Mouse (Mus musculus) thymus, adult 2 months (tissue): ENCODE data around the gene Hdgfl3.

Experiments used
- CTCF ChIP-seq: fragments of 200-500 bp; IDR thresholded peaks from 2 replicates; pipeline ENCODE4 v1.5.1; 2012; ENCODE audit warnings: mild to moderate bottlenecking, control low read depth, low read length, moderate library complexity, borderline replicate concordance; ENCODE audit not compliant: control insufficient read depth, poor library complexity, insufficient read depth; ENCODE audit errors: extremely low read depth
- POLR2A ChIP-seq: fragments of 200-500 bp; IDR thresholded peaks from 2 replicates; pipeline ENCODE4 v1.6.1; 2012; ENCODE audit warnings: mild to moderate bottlenecking, low read length, control low read depth, moderate library complexity; ENCODE audit not compliant: control insufficient read depth, poor library complexity, insufficient read depth; ENCODE audit errors: extremely low read depth

DNA sequence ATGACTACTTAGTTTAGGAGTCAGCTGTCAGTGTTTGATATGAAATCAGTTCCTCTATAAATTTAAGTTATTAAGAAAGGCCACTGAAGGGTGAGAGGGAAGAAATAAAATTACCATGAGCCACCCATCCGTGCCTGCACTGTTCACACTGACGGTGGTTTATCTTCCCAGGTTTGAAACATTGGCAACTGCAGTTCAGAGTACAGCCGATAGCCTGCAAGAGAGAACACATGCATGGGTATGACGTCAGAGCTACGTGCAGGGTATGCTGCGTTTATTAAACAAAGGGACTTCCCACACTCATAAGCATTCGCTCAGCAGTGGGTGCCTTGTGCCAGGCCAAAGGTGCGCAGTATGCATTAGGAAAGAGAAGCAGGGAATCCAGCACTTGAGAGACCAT lies 44.0 kb upstream of the Hdgfl3 start:
- no peak for TF ChIP-seq CTCF
- no peak for TF ChIP-seq POLR2A
